ENCODE assay signal across 19 mouse cellular contexts in the genomic region with DNA sequence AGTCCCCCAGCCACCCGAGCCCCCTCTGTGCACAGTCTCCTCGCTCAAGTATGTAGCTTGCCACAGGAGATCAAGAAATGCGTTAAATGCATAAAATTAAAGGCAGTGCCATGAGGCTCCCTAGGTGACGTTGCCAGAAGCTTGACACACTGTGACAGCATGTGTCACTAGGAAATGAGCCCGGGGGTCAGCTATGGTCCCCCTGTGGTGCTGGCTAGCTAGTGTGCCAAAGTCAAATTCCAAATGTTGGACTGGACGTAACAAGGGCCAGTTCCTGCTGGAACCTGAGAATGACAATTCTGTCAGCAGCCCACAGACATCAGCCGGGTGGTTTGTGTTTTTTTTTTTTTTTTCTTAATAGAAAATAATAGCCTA.
DNase-seq lines count a peak whose midpoint lies in the region; ATAC-seq lines count a peak whose summit lies in the region.
"Had no signal": no experiment of that assay in that cellular context is flagged by ENCODE, and none has a peak within 500 bp of the region (broad histone marks: within the 10 kb centered on the region; RNA-seq: fewer than 3 reads in every experiment).

No protein-coding gene starts in this region.

- no peak overlapping the region for H3K4me3 ChIP-seq in midbrain, embryonic 10.5 days
- no peak overlapping the region for H3K4me3 ChIP-seq in midbrain, embryonic 11.5 days (ENCODE audit: low read depth, low read length)
- H3K4me3 ChIP-seq in hindbrain, embryonic 14.5 days (replicated peaks; ENCODE audit: low read length): no peak overlapping the region
- no peak overlapping the region for H3K4me3 ChIP-seq in liver, embryonic 12.5 days
- no peak overlapping the region for H3K4me3 ChIP-seq in forebrain, embryonic 13.5 days
- H3K4me3 ChIP-seq: embryonic facial prominence, embryonic 15.5 days; gastrocnemius, adult 2 months; limb, embryonic 13.5 days had no signal

- H3K27ac ChIP-seq in midbrain, embryonic 10.5 days (replicated peaks): 0 out of 2 replicates have a peak overlapping the region, but pooled peaks have one; percentile 13
- H3K27ac ChIP-seq in midbrain, embryonic 11.5 days (ENCODE audit: low read depth, low read length): no peak overlapping the region
- peak overlapping the region; percentile 49; the same call in 1 of the 2 replicates for H3K27ac ChIP-seq in hindbrain, embryonic 14.5 days
- H3K27ac ChIP-seq in liver, embryonic 12.5 days: no peak overlapping the region
- no peak overlapping the region for H3K27ac ChIP-seq in forebrain, embryonic 13.5 days
- H3K27ac ChIP-seq: embryonic facial prominence, embryonic 15.5 days; gastrocnemius, adult 2 months; limb, embryonic 13.5 days; liver, embryonic 14.5 days had no signal

- H3K27me3 ChIP-seq in midbrain, embryonic 10.5 days (ENCODE audit: low read depth, poor library complexity, severe bottlenecking): no peaks in the 10 kb centered on the region; the same call in 1 of the 2 replicates
- H3K27me3 ChIP-seq in midbrain, embryonic 11.5 days (ENCODE audit: control insufficient read depth, insufficient read depth, low read length): no peaks in the 10 kb centered on the region
- no peaks in the 10 kb centered on the region for H3K27me3 ChIP-seq in hindbrain, embryonic 14.5 days (ENCODE audit: control insufficient read depth, insufficient read depth, low read length)
- H3K27me3 ChIP-seq in liver, embryonic 12.5 days (replicated peaks): no peaks in the 10 kb centered on the region
- H3K27me3 ChIP-seq in forebrain, embryonic 13.5 days: peaks cover 17% of the 10 kb centered on the region
- H3K27me3 ChIP-seq: embryonic facial prominence, embryonic 15.5 days had no signal

- peaks cover 21% of the 10 kb centered on the region for H3K4me1 ChIP-seq in midbrain, embryonic 10.5 days
- 0 out of 2 replicates have a peak, but pooled peaks cover 3% of the 10 kb centered on the region for H3K4me1 ChIP-seq in midbrain, embryonic 11.5 days (ENCODE audit: control insufficient read depth, insufficient read depth, low read length)
- H3K4me1 ChIP-seq in hindbrain, embryonic 14.5 days (replicated peaks; ENCODE audit: control insufficient read depth, insufficient read depth, low read length): peaks cover 19% of the 10 kb centered on the region
- H3K4me1 ChIP-seq in liver, embryonic 12.5 days: no peaks in the 10 kb centered on the region
- H3K4me1 ChIP-seq in forebrain, embryonic 13.5 days: peaks cover 36% of the 10 kb centered on the region

- DNase-seq in cerebellum, adult 18-20 months: peak; percentile 4 to 6
- no peak for DNase-seq in midbrain, embryonic 10.5 days (ENCODE audit: low spot score)
- DNase-seq in midbrain, embryonic 11.5 days (ENCODE audit: low spot score, missing footprints): no peak
- no peak for DNase-seq in hindbrain, embryonic 14.5 days (ENCODE audit: low spot score)
- DNase-seq: adrenal gland, postnatal 10 days; gastrocnemius, adult 2 months; heart, postnatal 10 days; kidney, adult 11 months; right cerebral cortex, postnatal 25 days; thymus, adult 2 months had no signal

- H3K9me3 ChIP-seq in midbrain, embryonic 10.5 days (replicated peaks): no peaks in the 10 kb centered on the region
- H3K9me3 ChIP-seq in midbrain, embryonic 11.5 days (ENCODE audit: control insufficient read depth, low read length): no peaks in the 10 kb centered on the region; the same call in 1 of the 2 replicates
- H3K9me3 ChIP-seq in hindbrain, embryonic 14.5 days (ENCODE audit: control insufficient read depth, low read length): no peaks in the 10 kb centered on the region
- H3K9me3 ChIP-seq in liver, embryonic 12.5 days (replicated peaks): 0 out of 2 replicates have a peak, but pooled peaks cover 3% of the 10 kb centered on the region
- H3K9me3 ChIP-seq in forebrain, embryonic 13.5 days (replicated peaks): peaks cover 6% of the 10 kb centered on the region
- H3K9me3 ChIP-seq: embryonic facial prominence, embryonic 15.5 days had no signal

- H3K36me3 ChIP-seq in midbrain, embryonic 10.5 days: no peaks in the 10 kb centered on the region
- H3K36me3 ChIP-seq in midbrain, embryonic 11.5 days (ENCODE audit: control insufficient read depth, insufficient read depth, low read length): no peaks in the 10 kb centered on the region
- H3K36me3 ChIP-seq in hindbrain, embryonic 14.5 days (replicated peaks; ENCODE audit: control insufficient read depth, insufficient read depth): no peaks in the 10 kb centered on the region
- H3K36me3 ChIP-seq in liver, embryonic 12.5 days: no peaks in the 10 kb centered on the region
- no peaks in the 10 kb centered on the region for H3K36me3 ChIP-seq in forebrain, embryonic 13.5 days (ENCODE audit: poor library complexity, severe bottlenecking)
- H3K36me3 ChIP-seq: embryonic facial prominence, embryonic 15.5 days; limb, embryonic 13.5 days had no signal

- 77% methylated on average over 7 of the region's 7 CpGs for WGBS in midbrain, embryonic 10.5 days
- WGBS in midbrain, embryonic 11.5 days: 60% methylated on average over 7 of the region's 7 CpGs
- 25% methylated on average over 7 of the region's 7 CpGs for WGBS in hindbrain, embryonic 14.5 days
- 74% methylated on average over 7 of the region's 7 CpGs for WGBS in liver, embryonic 12.5 days (ENCODE audit: insufficient replicate concordance)
- WGBS in forebrain, embryonic 13.5 days: 61% methylated on average over 7 of the region's 7 CpGs

- H3K9ac ChIP-seq in midbrain, embryonic 11.5 days (ENCODE audit: low read length): no peak overlapping the region
- H3K9ac ChIP-seq in hindbrain, embryonic 14.5 days: no peak overlapping the region
- H3K9ac ChIP-seq in liver, embryonic 12.5 days: no peak overlapping the region
- no peak overlapping the region for H3K9ac ChIP-seq in forebrain, embryonic 13.5 days
- H3K9ac ChIP-seq: embryonic facial prominence, embryonic 15.5 days; limb, embryonic 13.5 days; liver, embryonic 14.5 days had no signal

- no peak for ATAC-seq in cerebellum, adult (ENCODE audit: insufficient number of reproducible peaks, low FRiP score, low TSS enrichment)
- no peak for ATAC-seq in midbrain, embryonic 11.5 days (ENCODE audit: low FRiP score)
- ATAC-seq in hindbrain, embryonic 14.5 days (ENCODE audit: low FRiP score): no peak
- ATAC-seq in liver, embryonic 12.5 days: no peak
- no peak for ATAC-seq in forebrain, embryonic 13.5 days
- ATAC-seq: activated CD4-positive, CD25-positive, alpha-beta regulatory T cell, adult 4 months; CD4-positive, CD25-positive, alpha-beta regulatory T cell, adult 4 months had no signal

- H3K4me2 ChIP-seq in midbrain, embryonic 11.5 days: no peak overlapping the region
- H3K4me2 ChIP-seq in hindbrain, embryonic 14.5 days (replicated peaks): no peak overlapping the region
- H3K4me2 ChIP-seq in liver, embryonic 12.5 days: no peak overlapping the region
- no peak overlapping the region for H3K4me2 ChIP-seq in forebrain, embryonic 13.5 days
- H3K4me2 ChIP-seq: embryonic facial prominence, embryonic 15.5 days; heart, embryonic 11.5 days; limb, embryonic 13.5 days had no signal

Comparison
In these comparisons a context has a peak if more than half of its experiments do, and no peak if none do; other contexts are left out.
1. H3K27ac ChIP-seq: peak in midbrain, embryonic 10.5 days (single experiment) and hindbrain, embryonic 14.5 days (single experiment); none in midbrain, embryonic 11.5 days (single experiment), liver, embryonic 12.5 days (single experiment) and forebrain, embryonic 13.5 days (single experiment).
2. DNase-seq: peak in cerebellum, adult 18-20 months (2 of 2); none in midbrain, embryonic 10.5 days (single experiment), midbrain, embryonic 11.5 days (single experiment) and hindbrain, embryonic 14.5 days (single experiment).